Mouse (Mus musculus): ENCODE data around the gene Pnrc2. TPM values are rescaled to one million over a fixed set of nuclear protein-coding genes. Genes with fewer than 3 reads are reported as not detected.

Gene Pnrc2
- total and polyA plus RNA-seq, 3 experiments, result 48.0 to 76.3 (median 49.8) TPM

DNA sequence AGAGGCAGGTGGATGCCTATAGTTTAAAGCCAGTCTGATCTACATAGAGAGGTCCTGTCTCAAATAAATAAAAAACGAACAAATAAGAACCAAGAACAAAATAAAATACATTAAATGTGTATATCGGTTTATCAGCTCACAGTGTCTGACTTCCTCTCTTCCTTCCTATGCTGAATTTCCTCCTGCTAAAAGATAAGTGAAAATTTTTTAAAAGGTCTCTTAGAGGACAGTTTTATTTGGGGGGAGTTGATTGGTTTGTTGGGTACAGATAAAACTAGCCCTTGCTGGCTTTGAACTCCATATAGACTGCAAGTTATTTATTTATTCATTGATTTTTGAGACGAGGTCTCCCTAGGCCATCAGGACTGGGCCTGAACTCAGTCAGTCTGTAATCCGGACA is 39.8 kb upstream of the Pnrc2 start:
- Histone ChIP-seq H3K9ac (ENCODE audit: control insufficient read depth, low read depth, low read length, poor library complexity, severe bottlenecking) (peak overlapping the region; percentile 48), H3K27me3 (ENCODE audit: control insufficient read depth in 1 of 2, insufficient read depth in 2 of 2, low read length in 2 of 2) (no peaks in the 10 kb centered on the region), H3K79me2 (ENCODE audit: control insufficient read depth, insufficient read depth, low read length, poor library complexity) (peaks cover 2% of the 10 kb centered on the region; the same call in 1 of the 2 replicates), H3K4me3 (ENCODE audit: control insufficient read depth in 1 of 2, insufficient read depth in 1 of 2, low read depth in 2 of 2, low read length in 2 of 2) (peak overlapping the region in 1 of 2 experiments; percentile 17; a peak in 2 of 4 replicates), H3K36me3 (ENCODE audit: control insufficient read depth in 1 of 2, insufficient read depth in 2 of 2, low read length in 2 of 2) (peaks cover 0 to 49% of the 10 kb centered on the region in 2 experiments; a peak in 2 of 4 replicates), H3K9me3 (replicated peaks; ENCODE audit: insufficient read depth, low read length) (no peaks in the 10 kb centered on the region), H3K4me1 (ENCODE audit: control insufficient read depth in 1 of 2, insufficient read depth in 2 of 2, low read length in 2 of 2) (peaks cover 34 to 50% of the 10 kb centered on the region in 2 experiments), H3K27ac (ENCODE audit: control insufficient read depth, low read depth, low read length) (peak overlapping the region; percentile 93)
- peak; percentile 72 for DNase-seq (ENCODE audit: low read depth, low spot score)
- TF ChIP-seq MAZ (IDR thresholded peaks at IDR 0.05; ENCODE audit: low read depth, low read length) (0 out of 2 replicates have a peak, but pooled peaks have one; percentile 18), USF1 (IDR thresholded peaks at IDR 0.05; ENCODE audit: low read depth, low read length) (no peak), EP300 (IDR thresholded peaks at IDR 0.05; ENCODE audit: low read depth in 1 of 2, low read length in 2 of 2) (peak; percentile 94 to 96), MYC (IDR thresholded peaks at IDR 0.05; ENCODE audit: low read depth, low read length) (peak; percentile 66; the same call in 1 of the 2 replicates), RCOR1 (IDR thresholded peaks at IDR 0.05; ENCODE audit: low read depth, low read length) (peak; percentile 74; the same call in 1 of the 2 replicates), KAT2A (conservative IDR thresholded peaks at IDR 0.05; ENCODE audit: low read depth, low read length) (no peak), UBTF (IDR thresholded peaks at IDR 0.05; ENCODE audit: borderline replicate concordance, insufficient read depth, low read depth, low read length) (no peak), USF2 (IDR thresholded peaks at IDR 0.05; ENCODE audit: borderline replicate concordance in 1 of 2, insufficient read depth in 1 of 2, low read depth in 1 of 2, low read length in 2 of 2) (no peak), ELF1 (IDR thresholded peaks at IDR 0.05; ENCODE audit: low read depth, low read length) (no peak), POLR2A (IDR thresholded peaks at IDR 0.05; ENCODE audit: control insufficient read depth in 1 of 2, insufficient read depth in 1 of 2, low read depth in 1 of 2, low read length in 2 of 2, poor library complexity in 1 of 2) (no peak; a peak in 1 of 4 replicates), CHD2 (IDR thresholded peaks at IDR 0.05; ENCODE audit: low read length) (no peak), TAL1 (IDR thresholded peaks at IDR 0.05; ENCODE audit: low read length) (peak; percentile 64), MAFK (IDR thresholded peaks at IDR 0.05; ENCODE audit: borderline replicate concordance, low read depth, low read length) (no peak; the same call in 1 of the 2 replicates), MYB (IDR thresholded peaks at IDR 0.05; ENCODE audit: low read depth, low read length) (0 out of 2 replicates have a peak, but pooled peaks have one; percentile 65), TBP (IDR thresholded peaks at IDR 0.05; ENCODE audit: low read depth, low read length) (no peak; the same call in 1 of the 2 replicates), SMC3 (IDR thresholded peaks at IDR 0.05; ENCODE audit: low read depth, low read length) (no peak), SIN3A (IDR thresholded peaks at IDR 0.05; ENCODE audit: low read length) (peak; percentile 89), MEF2A (IDR thresholded peaks at IDR 0.05; ENCODE audit: extremely low read depth, insufficient replicate concordance, low read depth, low read length, poor library complexity, severe bottlenecking) (no peak), ZMIZ1 (IDR thresholded peaks at IDR 0.05; ENCODE audit: low read depth, low read length) (no peak), POLR2AphosphoS2 (IDR thresholded peaks at IDR 0.05; ENCODE audit: low read length) (no peak), BHLHE40 (IDR thresholded peaks at IDR 0.05; ENCODE audit: borderline replicate concordance, low read depth, low read length) (0 out of 2 replicates have a peak, but pooled peaks have one; percentile 39), NELFE (IDR thresholded peaks at IDR 0.05; ENCODE audit: low read depth, low read length) (no peak), MXI1 (IDR thresholded peaks at IDR 0.05; ENCODE audit: low read depth, low read length) (no peak), CTCF (IDR thresholded peaks at IDR 0.05 in 2 of 3, conservative IDR thresholded peaks at IDR 0.05 in 1 of 3; ENCODE audit: control insufficient read depth in 1 of 3, insufficient read depth in 1 of 3, low read depth in 2 of 3, low read length in 3 of 3, poor library complexity in 1 of 3, severe bottlenecking in 1 of 3) (no peak), RAD21 (IDR thresholded peaks at IDR 0.05; ENCODE audit: low read depth, low read length) (no peak), MAX (IDR thresholded peaks at IDR 0.05; ENCODE audit: low read length) (no peak), ZC3H11A (IDR thresholded peaks at IDR 0.05; ENCODE audit: low read depth, low read length) (no peak), GATA1 (IDR thresholded peaks at IDR 0.05; ENCODE audit: low read depth, low read length) (peak; percentile 97), JUND (IDR thresholded peaks at IDR 0.05; ENCODE audit: low read depth, low read length) (no peak), ETS1 (IDR thresholded peaks at IDR 0.05; ENCODE audit: low read depth, low read length) (peak; percentile 83), ZKSCAN1 (IDR thresholded peaks at IDR 0.05; ENCODE audit: low read depth, low read length) (no peak), CHD1 (IDR thresholded peaks at IDR 0.05; ENCODE audit: low read depth, low read length) (0 out of 2 replicates have a peak, but pooled peaks have one; percentile 12), HCFC1 (IDR thresholded peaks at IDR 0.05; ENCODE audit: low read depth, low read length) (no peak), NRF1 (IDR thresholded peaks at IDR 0.05; ENCODE audit: insufficient read depth, low read depth, low read length, poor library complexity, severe bottlenecking) (no peak), GABPA (IDR thresholded peaks at IDR 0.05; ENCODE audit: low read depth, low read length) (no peak), TCF12 (IDR thresholded peaks at IDR 0.05; ENCODE audit: low read depth, low read length) (peak; percentile 87), ZNF384 (IDR thresholded peaks at IDR 0.05; ENCODE audit: low read depth, low read length) (0 out of 2 replicates have a peak, but pooled peaks have one; percentile 14)

Data from MEL (cell line).